Mouse (Mus musculus) kidney, adult 9 months (tissue): ENCODE results near the gene Atp13a4.

Experiments
- DNase-seq: peaks from one replicate; pipeline ENCODE4 v3.0.0; 2022

Atp13a4 gene

DNA sequence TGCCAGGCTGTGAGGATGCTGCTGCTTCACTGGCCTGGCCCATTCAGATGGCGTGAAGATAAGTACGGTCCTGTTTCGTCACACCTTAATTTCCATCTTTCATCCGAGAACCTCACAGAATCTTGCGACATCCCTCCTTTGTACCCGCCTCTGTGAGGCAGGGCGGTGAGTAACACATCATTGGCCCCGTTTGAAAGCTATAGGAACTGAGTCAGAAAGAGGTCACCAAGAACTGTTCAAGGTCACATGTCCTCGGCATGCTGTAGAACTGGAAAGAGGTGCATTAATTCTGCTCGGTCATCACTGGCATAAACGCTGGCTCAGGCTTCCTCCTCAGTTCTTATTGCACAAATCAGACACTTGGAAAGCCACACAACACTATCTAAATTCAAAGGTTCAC lies at the start of gene Atp13a4:
Atp13a4 (minus strand) TSS at position 36 of the 400 bp plus-strand sequence.
- no peak for DNase-seq

DNA sequence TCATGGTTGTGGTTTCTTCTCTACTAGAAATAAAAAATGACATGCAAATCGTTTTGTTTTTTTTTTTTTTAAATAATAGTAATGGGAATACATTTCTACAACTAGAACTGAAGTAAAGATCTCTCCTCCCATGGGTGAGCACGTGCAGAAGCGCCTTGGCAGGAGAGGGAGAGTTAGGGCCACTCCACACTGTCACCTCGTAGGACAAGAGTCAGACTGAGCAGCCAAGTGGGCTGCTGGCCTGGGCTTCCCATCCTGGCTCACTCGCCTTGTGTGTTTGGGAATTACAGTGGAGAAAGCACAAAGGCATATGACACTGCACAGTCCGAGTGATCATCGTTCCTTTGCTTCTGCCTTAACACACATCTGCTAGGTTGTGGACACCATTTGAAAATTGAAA lies 47.5 kb upstream of the Atp13a4 start:
- no peak for DNase-seq

DNA sequence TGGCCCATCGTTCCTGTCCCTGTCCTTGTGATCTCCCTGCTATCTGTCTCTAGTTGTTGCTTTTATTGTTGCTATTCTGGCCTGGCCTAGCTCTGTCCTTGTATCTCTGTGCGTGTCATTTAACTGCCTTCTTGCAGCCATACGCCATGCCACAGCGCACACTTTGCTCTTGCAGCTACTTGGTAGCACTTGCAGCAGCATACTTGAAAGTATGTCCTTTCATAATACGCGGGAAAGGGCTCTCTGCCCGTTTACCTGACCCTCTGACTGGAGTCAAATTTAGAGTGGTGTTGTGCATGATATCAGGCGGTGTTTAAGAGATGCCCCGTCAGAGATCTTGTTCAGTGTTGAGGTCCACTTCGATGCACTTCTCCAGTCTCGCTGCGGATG lies 35.1 kb upstream of the Atp13a4 start:
- no peak for DNase-seq

DNA sequence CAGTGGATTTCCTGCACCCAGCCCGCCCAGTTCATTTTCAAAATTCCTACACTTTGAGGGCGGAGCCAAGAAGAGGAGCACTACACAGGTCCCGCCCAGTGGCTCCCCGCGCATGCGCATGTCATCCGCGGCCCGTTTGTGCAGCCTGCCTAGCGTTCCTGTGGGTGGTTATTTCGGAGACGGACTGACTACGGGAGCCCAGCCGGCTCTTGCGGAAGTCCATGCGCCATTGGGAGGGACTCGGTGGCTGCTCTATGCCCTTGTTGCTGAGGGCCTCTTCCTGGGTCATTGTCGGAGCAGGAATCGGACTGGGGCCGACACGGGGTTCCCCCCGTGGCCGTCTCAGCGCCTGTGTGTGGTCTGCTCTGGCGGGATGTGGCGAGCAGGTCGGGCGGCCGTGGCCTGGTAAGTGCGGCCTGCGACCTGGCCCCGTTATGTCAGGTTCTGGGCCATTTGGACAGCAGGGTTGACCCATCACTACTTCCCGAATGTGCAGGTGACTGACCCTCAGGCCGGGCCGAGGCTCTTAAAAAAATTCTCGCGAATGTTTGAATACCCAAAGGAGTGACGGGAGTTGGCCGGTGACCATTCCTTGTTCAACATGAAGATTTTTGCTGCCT lies 34.6 kb upstream of the Atp13a4 start, which contains the start of gene Opa1:
Opa1 (plus strand) TSS at position 168 of the 620 bp plus-strand sequence.
- peak; percentile 99 for DNase-seq

DNA sequence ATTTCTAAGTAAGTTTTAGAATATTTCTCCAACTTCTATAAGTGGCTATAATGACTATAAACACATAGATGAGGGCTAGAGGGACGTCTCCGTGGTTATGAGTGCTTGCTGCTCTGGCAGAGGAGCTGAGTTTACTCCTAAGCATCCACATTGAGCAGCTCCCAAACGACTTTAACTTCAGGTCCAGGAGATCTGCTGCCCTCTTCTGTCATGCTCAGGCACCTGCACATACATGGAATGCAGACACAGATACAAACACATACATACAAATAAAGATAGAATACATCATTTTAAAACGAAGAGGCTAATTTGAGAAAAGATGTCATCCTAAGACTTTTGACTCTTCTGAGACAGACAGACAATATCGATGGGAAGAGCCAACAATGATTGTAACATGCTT lies 31.0 kb upstream of the Atp13a4 start:
- peak; percentile 18 for DNase-seq

DNA sequence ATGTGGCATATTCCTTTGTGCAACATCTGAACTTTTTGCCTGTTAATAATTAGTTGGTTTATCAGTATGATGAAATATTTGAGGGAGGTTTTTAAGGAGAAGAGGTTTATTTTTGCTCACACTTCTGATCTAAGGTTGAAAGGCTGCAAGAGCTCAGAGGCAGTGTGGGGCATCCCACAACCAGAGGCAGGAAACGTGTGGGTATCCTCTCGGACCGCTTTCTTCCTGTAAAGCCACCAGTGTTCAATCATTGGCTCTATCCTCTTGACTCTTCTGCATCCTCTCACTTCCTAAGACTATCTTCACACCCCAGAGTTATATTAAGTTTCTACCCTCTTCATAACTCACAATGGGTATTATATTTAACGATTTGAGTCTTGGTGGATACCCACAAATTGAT lies 29.3 kb upstream of the Atp13a4 start:
- no peak for DNase-seq

DNA sequence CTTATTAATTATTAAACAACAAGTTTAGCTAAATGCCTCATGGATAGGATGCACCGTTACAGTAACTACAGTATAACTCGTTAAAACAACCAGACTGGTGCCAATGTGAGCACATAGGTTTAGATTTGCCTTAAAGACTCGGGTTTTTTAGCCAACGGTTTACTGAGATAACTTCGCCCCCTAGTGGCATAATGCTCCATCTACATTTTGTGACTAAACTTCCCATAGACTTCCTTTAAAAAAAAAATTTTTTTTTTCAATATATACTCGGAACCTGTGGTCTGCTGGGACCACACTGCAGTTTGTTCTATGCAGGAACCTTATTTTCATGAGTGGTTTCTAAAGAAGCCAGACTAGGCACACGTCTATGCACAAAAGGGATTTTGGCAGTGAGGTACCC lies 16.2 kb upstream of the Atp13a4 start:
- DNase-seq: peak; percentile 62

DNA sequence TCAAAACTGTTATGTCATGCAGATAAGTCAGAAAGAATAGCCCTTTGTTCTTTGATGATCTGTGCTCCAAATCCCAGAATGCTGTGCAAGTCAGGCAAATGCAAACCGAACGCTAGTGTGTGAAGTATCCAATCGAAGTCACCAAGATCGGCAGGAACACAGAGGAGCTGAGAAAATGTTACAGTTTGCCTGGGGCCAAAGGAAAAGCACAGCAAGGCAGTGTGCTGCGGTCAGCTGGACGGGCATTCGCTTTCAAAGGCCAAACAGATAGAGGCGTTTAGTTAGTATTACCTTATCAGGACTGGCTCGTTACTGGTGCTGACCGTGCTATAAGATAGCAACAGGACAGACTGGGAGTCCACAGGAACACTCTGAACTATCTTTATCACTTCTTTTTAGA lies 15.8 kb upstream of the Atp13a4 start:
- no peak for DNase-seq

DNA sequence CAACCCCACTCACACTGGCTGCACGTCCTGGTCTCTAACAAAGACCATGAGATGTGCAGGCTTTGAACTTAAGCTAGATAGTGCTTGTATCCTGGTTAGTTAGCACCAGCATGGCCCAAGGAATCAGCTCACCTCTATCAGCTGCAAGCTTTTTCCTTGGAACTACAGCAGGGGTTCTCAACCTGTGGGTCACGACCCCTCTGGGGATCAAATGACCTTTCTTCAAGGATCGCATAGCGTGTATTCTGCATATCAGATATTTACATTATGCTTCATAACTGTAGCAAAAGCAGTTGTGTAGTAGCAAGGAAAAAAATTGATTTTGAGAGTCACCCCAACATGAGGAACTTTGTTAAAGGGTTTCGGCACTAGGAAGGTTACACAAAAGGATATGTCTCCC lies 15.0 kb upstream of the Atp13a4 start:
- DNase-seq: no peak

DNA sequence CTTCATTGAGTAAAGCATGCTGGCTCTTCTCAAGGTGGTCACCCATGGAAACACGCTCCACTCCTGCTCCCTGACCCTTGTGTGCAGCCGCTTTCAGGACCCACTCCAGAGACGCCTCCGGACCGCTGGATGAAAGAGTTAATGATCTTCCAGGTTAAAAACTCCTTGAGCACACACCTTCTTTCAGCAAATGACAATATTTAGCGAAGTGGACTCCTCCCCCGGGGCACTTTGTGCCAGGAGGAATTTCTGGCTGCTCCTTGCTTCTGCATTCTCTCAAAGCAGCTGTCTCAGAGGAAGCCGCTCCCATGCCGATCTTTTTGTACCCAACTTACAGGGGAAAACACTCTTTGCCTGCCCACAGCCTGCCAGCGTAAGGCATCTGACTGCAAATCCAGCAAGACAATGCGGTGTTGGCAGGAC lies 3.4 kb downstream of the Atp13a4 start:
- DNase-seq: peak; percentile 79

DNA sequence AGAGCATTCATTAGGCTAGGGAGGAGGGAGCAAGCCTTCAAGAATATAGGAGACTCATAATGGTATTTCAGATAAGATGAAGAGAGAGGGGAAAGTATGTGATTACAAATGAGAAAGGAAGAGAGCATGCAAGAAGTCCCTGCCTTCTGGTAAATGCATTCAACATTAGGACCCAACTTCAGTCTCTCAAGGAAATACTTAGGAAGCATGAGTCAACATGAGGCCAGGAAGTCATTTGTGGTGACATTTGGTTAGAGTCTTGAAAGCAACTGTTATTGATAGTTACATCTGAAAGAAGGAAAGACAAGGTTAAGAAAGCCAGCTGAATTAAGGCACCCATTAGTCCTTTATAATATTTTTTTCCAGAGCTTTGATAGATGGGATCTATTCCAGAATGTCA lies 4.8 kb downstream of the Atp13a4 start:
- DNase-seq: no peak

DNA sequence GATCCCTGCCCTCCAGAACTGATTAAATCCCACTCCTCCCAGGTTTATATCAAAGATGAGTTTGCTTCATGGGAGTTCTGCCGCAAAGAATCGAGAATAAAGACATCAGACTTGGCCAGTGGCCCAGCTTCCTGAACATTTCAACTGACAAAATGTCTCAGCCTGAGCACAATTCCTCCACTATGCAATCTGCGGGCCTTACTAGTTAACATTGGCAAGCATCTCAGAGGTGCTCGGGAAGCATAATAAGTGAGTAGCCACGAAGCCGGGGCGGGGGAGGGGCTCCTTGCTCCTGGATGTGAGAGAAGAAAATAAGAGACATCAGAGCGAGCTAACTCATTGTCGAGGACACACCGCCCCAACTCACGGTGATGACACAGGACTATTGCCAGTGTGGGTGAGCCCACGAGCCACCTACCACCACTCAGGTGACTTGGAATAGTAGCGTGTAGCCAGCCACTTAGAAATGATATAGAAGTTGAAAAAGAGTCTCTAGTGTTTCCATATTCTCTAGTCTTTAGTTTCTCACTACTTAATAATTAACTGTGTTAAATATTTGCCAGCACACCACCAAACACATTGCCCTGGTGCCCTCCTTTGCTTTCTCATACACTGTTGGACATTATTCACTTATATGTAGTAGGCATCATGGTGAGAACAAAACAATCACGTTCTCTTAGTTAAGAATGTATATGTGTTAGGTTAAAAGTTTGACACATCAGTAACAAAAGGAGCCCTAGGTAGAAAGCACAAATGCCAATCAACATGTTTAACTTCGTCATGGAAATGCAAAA lies 8.1 kb downstream of the Atp13a4 start:
- peak; percentile 14 for DNase-seq

DNA sequence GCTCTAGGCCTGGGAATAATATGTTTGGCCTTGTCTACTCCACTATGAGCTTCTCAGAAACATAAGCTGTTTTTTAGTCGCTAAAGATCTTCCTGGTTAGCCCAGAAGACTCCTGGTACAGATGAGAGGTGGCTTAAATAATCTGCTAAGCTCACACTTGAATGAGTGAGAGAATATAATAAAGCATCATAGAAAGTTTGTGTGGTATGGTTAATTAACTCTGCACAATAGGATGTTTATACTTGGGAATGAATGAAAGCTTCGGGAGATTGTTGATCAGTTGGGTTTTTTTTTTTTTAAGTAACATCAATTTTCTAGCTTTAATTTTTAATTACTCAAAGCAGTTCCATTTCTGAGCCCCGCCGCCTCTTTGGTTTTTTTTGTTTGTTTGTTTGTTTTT lies 8.8 kb downstream of the Atp13a4 start:
- no peak for DNase-seq

DNA sequence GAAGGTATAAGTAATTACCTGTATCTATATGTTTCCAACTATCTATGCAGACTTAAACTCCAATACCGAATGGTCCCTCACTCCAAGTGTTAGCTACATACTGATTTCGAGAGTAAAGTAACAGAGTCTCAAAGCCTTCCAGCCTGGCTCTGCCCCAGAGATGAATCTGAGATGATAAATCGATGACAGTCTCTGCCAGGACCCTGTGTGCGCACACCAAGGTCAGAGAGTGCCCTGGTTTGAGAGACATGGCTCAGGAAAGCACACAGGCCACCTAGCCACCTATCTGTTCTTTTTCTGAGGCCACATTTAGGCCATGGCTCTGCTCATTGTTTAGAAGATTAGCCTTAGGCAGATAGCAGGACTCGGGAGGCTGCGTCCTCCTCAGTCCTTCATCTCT lies 11.0 kb downstream of the Atp13a4 start:
- no peak for DNase-seq

DNA sequence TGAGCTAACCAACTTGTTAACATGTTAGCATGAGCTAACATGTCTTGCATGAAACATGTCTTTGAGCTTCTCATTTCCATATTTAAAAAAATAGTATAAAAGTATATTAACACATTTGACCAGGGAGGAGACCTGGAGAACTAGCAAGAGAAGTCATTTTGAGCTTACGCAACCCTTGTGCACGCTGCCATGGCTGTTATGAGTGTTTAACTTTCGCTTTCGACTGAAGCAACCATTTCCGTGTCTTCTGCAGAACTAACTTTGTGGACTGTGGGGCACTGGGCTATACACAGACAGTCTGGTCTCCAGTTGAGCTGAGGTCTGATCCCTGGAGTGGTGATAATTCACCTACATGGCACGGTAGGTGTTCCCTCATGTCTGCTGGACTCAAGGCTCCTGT lies 17.6 kb downstream of the Atp13a4 start:
- DNase-seq: no peak

DNA sequence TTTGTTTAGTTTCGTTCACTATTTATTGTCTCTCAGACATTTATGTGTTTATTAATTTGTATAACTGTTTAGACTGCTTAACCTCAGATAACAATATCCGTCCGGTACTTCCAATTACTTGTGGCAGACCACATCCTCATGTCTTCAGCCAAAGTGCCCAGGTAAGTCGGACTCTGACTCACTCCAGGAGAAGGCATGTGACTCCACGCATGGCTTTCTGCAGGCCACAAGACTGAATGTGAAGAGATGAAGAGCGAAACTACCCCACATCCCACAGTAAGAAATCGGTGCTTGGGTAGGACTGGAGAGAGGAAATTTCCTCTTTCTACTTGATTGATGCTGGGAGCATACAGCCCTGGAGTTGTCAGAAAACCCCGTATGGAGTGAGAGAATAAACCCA lies 18.1 kb downstream of the Atp13a4 start:
- DNase-seq: no peak

DNA sequence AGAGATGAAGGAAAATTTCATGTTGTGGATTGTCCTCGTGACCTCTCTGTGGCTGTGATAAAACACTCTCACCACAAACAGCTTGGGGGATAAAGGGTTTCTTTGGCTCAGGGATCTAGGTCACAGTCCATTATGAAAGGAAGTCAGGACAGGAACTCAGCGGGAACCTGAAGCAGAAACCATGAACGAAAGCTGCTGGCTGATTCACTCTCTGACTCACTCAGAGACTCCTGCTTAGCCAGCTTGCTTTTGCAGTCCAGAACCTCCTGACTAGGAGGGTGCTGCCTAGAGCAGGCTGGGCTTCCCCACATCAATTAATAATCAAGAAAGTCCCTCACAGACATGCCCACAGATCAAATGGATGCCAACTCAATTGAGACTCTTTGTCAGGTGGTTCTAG lies 32.2 kb downstream of the Atp13a4 start:
- no peak for DNase-seq

DNA sequence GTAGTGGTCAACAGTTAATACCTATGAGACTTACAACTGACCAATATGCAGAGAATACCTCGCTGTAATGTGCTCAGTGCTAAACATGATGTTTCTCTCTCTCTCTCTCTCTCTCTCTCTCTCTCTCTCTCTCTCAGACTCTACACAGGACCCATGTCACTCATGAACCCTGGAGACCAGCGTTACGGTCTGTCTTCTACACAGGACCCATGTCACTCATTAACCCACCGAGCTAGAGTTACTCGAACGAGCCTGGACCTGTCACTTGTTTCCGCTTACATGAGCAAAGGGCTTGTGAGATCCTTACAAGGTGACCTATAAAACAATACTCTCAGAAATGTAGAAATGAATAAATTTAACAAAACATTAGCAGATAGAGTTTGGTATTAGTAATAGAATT lies 33.9 kb downstream of the Atp13a4 start:
- DNase-seq: peak; percentile 31

DNA sequence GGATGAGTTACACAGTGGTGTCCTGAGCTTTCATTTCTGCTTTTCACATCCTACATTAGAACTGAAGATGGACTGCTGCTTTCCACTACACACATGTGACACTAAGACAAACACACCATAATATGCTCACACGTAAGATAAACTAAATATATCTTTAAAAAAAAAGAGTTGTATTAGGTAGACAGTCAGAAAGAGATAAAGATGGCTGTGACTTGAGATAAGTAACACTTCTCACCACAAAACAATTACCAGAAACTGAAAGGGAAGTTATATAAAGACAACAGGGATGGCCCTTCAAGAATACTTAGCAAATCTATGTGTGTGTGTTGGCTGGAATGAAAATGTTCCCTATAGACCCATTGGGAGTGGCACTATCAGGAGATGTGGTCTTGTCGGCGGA lies 34.8 kb downstream of the Atp13a4 start:
- DNase-seq: no peak

DNA sequence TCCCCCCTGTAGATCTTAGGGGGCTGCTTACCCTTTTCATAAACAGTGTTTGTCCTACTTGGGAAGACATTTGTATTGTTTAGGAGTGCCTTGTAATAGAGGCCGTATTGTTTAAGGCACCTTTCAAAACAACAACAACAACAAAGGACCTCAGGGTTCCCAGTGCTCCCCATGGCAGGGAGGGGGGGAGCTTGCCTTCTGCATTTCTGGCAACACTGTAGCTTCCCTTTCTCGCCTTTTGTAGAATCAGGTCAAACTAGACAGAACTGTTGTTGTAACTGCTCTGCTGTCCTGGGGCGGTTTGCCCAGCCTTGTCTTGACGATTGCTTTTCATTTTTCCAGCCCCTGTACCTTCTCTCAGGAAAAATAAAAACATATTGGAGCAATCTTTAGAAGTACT lies 40.0 kb downstream of the Atp13a4 start:
- no peak for DNase-seq

DNA sequence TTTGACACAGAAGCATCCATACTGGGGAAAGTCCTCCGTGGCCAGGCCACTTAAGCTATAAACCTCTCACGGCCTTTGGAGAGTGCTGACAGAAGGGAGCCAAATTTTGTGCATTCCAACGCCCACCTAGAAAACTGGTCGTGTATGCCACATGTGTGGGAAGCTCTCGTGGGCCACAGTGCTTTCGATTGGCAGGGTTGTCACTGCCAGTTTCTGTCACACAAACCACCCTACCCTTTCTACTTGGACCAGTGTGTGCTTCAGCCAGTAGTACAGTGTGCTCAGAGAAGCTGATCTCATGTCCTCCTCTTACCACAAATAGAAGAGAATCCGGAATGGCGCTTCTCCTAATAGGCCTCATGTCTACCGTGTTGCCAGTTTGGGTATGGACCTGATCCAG lies 40.5 kb downstream of the Atp13a4 start:
- DNase-seq: no peak

DNA sequence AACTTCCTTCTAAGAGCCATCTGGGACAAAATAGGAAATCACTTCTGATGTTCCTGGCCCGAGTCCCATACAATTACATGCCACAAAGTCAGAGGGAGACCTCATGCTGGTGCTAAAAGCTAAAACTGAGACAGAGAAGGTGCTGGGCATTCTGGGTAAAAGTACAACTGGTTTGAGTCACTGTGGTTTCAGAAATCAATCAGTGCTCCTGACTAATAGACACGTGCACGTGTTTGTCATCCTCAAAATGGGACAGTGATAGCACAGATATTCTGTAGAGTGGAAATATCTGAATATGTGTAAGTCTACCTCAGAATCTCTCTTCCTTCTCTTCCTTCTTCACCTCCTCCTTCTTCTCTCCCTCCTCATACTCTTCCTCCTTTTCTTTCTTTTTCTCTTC lies 53.6 kb downstream of the Atp13a4 start:
- DNase-seq: no peak

DNA sequence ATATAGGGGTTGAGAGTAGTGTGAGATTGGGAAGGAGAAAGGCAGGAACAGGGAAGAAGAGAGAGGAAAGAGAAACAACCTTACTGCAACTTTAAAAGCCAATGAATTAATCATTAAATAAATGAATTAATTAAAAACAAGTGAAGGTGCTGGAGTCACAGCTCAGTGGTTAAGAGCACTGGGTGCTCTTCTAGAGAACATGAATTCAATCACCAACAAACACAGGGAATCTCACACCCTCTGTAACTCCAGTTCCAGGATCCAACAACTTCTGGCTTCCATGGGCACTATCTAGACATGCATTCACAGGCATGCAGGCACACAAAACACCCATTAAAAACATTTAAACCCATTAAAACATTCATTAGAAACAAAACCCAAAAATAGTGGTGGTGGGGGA lies 63.2 kb downstream of the Atp13a4 start:
- DNase-seq: peak; percentile 16

DNA sequence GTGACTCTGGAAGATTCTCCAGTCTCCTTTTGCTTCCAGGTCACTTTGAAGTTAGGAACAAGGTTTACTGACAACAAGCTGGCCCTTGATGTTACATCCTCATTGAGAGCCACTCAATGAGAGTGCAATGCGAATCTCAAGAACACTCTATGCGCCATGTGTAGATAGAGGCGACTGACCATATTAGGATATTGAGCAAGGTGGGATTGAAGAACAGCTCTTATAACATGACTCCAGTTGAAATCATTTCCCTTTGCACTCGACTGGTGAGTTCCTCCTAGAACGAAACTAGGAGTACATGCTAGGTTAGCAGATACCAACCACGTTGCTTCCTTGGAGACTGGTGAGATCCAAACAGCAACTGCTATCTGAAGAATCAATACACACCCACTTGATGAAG lies 64.3 kb downstream of the Atp13a4 start:
- DNase-seq: no peak

DNA sequence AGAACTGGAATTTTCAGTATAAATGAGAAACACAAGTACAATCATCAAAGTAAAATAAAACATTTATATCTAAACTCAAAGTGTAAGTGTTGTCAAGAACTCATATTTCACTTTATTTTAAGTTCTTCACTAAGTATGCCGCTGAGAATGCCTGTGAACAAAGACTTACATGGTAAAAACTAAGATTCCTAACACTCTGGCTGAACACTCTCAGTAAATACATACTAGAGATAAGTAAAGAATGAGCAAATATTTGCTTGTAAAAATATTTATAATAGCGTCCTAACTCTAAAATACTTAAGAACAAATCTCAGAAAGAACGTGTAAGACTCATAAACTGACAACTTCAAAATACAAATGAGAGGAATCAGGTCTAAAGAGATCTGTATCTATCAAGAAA lies 80.9 kb downstream of the Atp13a4 start:
- no peak for DNase-seq
